Mouse (Mus musculus) limb, embryonic 13.5 days (tissue): ENCODE results near the gene Mast4. TPM values are rescaled to one million over a fixed set of nuclear protein-coding genes. Genes with fewer than 3 reads are reported as not detected.

Experiments used
- ATAC-seq: fragments of 200-750 bp; cut with Nextera tagmentation; 2 replicates; pipeline ENCODE4 v1.8.0; 2017; ENCODE audit warnings: low read depth, moderate number of reproducible peaks, moderate TSS enrichment; ENCODE audit not compliant: low FRiP score
- H3K27ac ChIP-seq: fragments of 300-500 bp; sonication (generic); 2 replicates; pipeline ENCODE4 v1.5.1; 2015; ENCODE audit warnings: inconsistent platforms, mild to moderate bottlenecking, moderate library complexity
- H3K27me3 ChIP-seq: fragments of 300-500 bp; sonication (generic); 2 replicates; pipeline ENCODE4 v1.6.1; 2015; ENCODE audit warnings: mild to moderate bottlenecking, inconsistent platforms
- H3K36me3 ChIP-seq: fragments of 300-500 bp; sonication (generic); 2 replicates; pipeline ENCODE4 v1.6.1; 2015; ENCODE audit warnings: inconsistent platforms, mild to moderate bottlenecking, moderate library complexity
- H3K4me1 ChIP-seq: fragments of 300-500 bp; sonication (generic); 2 replicates; pipeline ENCODE4 v1.6.1; 2015; ENCODE audit warnings: inconsistent platforms
- H3K4me2 ChIP-seq: fragments of 300-500 bp; sonication (generic); replicated peaks from 2 replicates; pipeline ENCODE4 v1.6.1; 2015; ENCODE audit warnings: inconsistent platforms, mild to moderate bottlenecking, moderate library complexity
- H3K4me3 ChIP-seq: fragments of 300-500 bp; sonication (generic); 2 replicates; pipeline ENCODE4 v1.5.1; 2015; ENCODE audit warnings: moderate library complexity, mild to moderate bottlenecking, inconsistent platforms
- H3K9ac ChIP-seq: fragments of 300-500 bp; sonication (generic); 2 replicates; pipeline ENCODE4 v1.6.1; 2015; ENCODE audit warnings: mild to moderate bottlenecking, inconsistent platforms
- H3K9me3 ChIP-seq: fragments of 300-500 bp; sonication (generic); 2 replicates; pipeline ENCODE4 v1.6.1; 2016; ENCODE audit warnings: inconsistent platforms
- WGBS: fragments of 180-500 bp; shearing (Covaris S2); methylation state at CpG from one replicate; pipeline ENCODE4 v1.1.7; 2015; 5-methylcytosine and 5-hydroxymethylcytosine counted together
- polyA plus RNA-seq: library from polyadenylated mRNA; unstranded; fragments of >200 nt; fragmentation: Nextera tagmentation; extraction: Ambion mirVana; gene quantifications from 2 replicates; pipeline ENCODE4 v1.2.1, GENCODE M21; 2015

Mast4 gene
- polyA plus RNA-seq, 1 experiment from 2014 or later, result 23.2 TPM

DNA sequence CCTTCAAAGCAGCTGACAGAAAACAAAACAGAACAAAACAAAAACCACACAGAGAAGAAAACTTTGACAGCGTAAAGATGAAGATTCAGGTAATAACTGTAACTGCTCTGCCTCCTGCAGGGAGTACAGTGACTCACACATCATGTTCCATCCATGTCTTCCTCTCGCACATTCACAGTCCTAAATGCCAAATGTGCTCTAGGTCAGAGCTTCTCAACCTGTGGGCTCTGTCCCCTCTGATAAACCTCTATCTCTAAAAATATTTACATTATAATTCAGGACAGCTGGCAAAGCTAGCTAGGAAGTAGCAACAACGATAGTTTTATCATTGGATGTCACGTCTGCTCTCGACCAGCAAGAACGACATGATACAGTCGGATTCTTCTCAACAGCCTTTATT, 517.6 kb downstream of the Mast4 start:
- 0 out of 2 replicates have a peak, but pooled peaks cover 4% of the 10 kb centered on the region for H3K27me3 ChIP-seq
- 93% methylated on average over 7 of the region's 7 CpGs for WGBS

DNA sequence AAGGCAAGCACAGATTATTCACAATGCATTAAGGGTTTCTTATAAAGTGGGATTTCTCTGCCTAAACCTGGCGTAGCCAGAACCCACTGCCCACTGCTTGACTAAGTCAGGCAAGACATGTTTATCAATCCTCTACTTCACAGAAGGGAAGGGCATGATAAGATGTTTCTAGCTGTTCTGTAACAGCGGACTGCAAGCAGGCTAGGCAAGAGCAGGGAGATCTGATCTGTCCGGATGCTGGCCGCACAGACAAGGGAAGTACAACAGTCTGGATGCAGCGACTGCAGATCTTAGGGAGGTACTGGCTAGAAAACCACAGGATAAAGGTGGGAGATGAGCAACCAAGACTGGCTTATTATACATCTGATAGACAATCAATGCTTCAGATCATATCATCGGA, 519.1 kb downstream of the Mast4 start:
- H3K9ac ChIP-seq, result no peak overlapping the region
- no peaks in the 10 kb centered on the region for H3K36me3 ChIP-seq
- H3K27me3 ChIP-seq, result 0 out of 2 replicates have a peak, but pooled peaks cover 4% of the 10 kb centered on the region
- no peak for ATAC-seq
- no peaks in the 10 kb centered on the region for H3K9me3 ChIP-seq
- H3K4me3 ChIP-seq, result no peak overlapping the region
- H3K4me1 ChIP-seq, result peaks cover 16% of the 10 kb centered on the region
- H3K27ac ChIP-seq, result no peak overlapping the region
- 91% methylated on average over 6 of the region's 6 CpGs for WGBS
- H3K4me2 ChIP-seq, result no peak overlapping the region

More for the DNA sequence above, 517.6 kb downstream of the Mast4 start:
- no peak overlapping the region for H3K4me2 ChIP-seq
- no peaks in the 10 kb centered on the region for H3K9me3 ChIP-seq
- H3K9ac ChIP-seq, result no peak overlapping the region
- no peak overlapping the region for H3K4me3 ChIP-seq
- H3K4me1 ChIP-seq, result peaks cover 3% of the 10 kb centered on the region; the same call in 1 of the 2 replicates
- no peak overlapping the region for H3K27ac ChIP-seq
- ATAC-seq, result no peak
- H3K36me3 ChIP-seq, result no peaks in the 10 kb centered on the region

DNA sequence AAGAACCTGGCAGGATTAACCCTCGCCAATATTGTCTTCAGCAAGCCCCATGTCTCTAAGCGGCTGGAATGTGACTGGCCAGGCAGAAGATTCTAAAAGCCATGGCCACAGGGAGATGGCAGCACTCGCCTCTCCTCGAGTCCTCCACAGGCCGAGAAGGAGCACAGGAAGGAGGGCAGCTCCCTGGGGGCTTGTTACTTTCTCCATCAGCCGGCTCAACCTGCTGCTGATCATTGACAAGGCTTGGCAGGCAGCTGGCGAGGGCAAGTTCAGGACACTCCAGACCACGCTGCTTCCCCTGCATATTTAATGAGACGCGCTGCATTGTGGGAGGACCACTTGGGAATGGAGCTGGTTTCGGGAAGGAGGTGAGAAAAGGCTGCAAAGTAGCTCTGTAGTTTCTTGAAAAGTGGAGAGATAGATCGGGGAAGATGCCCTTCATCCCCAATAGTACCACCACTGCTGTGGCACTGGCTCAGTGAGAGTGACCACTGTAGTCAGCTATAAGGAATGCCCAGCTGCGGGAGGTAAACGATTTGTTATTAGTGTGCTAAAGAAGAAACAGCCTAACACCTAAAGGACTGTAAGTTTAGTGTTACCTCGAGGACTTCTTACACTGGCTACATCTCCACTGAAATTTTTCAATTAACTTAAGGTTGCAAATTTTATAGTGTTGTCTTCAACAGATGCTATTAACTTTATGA, 523.0 kb downstream of the Mast4 start:
- Histone ChIP-seq H3K4me2 (peak overlapping the region; percentile 60), H3K4me3 (peak overlapping the region; percentile 30), H3K9me3 (no peaks in the 10 kb centered on the region), H3K27ac (no peak overlapping the region), H3K36me3 (no peaks in the 10 kb centered on the region), H3K27me3 (0 out of 2 replicates have a peak, but pooled peaks cover 4% of the 10 kb centered on the region), H3K4me1 (peaks cover 16% of the 10 kb centered on the region), H3K9ac (0 out of 2 replicates have a peak overlapping the region, but pooled peaks have one; percentile 9)
- 2% methylated on average over 15 of the region's 15 CpGs for WGBS
- peak; percentile 61; the same call in 1 of the 2 replicates for ATAC-seq

DNA sequence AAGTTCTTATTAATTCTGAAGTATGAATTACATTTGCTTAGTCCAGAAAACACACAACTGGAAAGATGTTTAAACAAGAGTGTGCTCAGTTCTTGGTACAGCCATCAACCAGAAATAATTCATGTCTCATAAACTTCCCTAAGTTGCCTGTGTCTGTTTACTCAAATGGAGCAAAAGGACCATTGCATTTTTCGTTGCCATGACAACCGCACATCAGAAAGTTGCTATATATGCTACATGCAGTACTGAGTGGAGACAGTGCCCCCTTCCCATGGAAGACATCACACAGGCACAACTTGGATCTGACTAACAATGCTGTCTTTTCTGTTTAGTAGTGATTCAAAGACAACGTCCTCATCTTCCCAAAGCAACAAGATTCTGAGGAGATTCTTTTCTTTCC, 527.6 kb downstream of the Mast4 start:
- Histone ChIP-seq H3K9ac (no peak overlapping the region), H3K4me3 (no peak overlapping the region), H3K9me3 (no peaks in the 10 kb centered on the region), H3K27ac (no peak overlapping the region), H3K4me2 (no peak overlapping the region), H3K4me1 (peaks cover 22% of the 10 kb centered on the region), H3K27me3 (no peaks in the 10 kb centered on the region), H3K36me3 (no peaks in the 10 kb centered on the region)
- no peak for ATAC-seq
- WGBS, result 87% methylated on average over 3 of the region's 3 CpGs

DNA sequence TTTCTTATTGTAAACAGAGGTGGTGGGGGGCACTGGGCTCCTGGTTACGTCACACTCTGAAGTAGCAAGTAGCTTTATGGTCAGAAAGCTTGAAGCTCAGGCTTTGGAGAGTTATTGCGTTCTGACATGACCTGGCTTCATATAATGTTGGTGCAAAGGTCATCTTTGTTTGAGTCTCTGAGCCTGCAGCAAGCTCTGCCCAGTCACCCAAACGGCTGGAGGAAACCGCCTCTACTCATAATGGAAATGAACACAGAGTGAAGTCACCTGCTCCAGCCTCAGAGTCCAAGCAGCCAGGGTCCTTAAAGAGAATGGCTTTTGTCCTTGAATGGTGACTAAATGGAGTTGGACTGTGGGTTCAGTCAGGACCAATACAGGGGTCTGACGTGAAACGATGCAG, 529.1 kb downstream of the Mast4 start:
- Histone ChIP-seq H3K9ac (no peak overlapping the region), H3K4me2 (no peak overlapping the region), H3K27me3 (no peaks in the 10 kb centered on the region), H3K36me3 (no peaks in the 10 kb centered on the region), H3K9me3 (no peaks in the 10 kb centered on the region), H3K27ac (no peak overlapping the region), H3K4me1 (peaks cover 9% of the 10 kb centered on the region), H3K4me3 (no peak overlapping the region)
- WGBS, result 80% methylated on average over 6 of the region's 6 CpGs
- no peak for ATAC-seq

DNA sequence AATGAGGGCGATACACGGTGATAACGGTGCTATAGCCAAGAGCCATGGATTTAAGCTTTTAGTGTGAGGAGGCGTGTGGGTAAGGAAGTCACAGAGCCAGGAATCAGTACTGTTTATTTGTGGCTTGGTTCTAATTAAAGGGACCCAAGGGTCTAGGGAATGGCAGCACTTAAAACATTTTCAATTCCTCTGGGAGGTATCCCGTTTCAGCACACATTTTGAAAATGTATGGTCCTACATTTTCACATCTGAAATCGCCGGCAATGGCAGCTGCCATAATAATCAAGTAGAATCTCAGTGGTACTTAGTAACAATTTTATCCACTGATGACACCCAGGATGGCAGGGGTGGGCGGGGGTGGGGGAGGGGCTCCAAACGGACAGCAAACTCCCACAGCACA, 531.1 kb downstream of the Mast4 start:
- 66% methylated on average over 9 of the region's 9 CpGs for WGBS
- Histone ChIP-seq H3K27ac (no peak overlapping the region), H3K4me1 (peaks cover 9% of the 10 kb centered on the region), H3K27me3 (no peaks in the 10 kb centered on the region), H3K9ac (no peak overlapping the region), H3K4me2 (no peak overlapping the region), H3K4me3 (no peak overlapping the region), H3K36me3 (no peaks in the 10 kb centered on the region), H3K9me3 (no peaks in the 10 kb centered on the region)
- ATAC-seq, result no peak; the same call in 1 of the 2 replicates

DNA sequence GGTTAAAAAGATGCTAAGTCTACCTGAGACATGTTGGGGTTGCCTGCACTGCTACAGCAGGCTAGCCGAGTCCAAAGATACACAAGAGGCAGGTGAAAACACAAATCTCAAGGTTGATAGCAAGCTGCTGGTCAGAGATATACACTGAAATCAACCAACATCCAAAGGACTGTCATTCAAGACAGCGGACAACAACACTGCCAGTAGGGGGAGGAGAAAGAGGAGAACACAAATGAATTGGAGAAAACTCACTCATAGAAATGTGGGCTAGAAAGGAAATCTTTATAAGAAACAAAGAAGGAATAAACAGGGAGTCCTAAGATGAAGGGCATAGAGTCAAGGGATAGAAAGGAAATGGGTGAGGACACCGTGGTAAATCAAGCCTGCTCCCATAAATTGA, 542.1 kb downstream of the Mast4 start:
- H3K4me3 ChIP-seq, result no peak overlapping the region
- no peak for ATAC-seq
- WGBS, result 95% methylated on average over 3 of the region's 3 CpGs
- no peak overlapping the region for H3K27ac ChIP-seq
- no peak overlapping the region for H3K9ac ChIP-seq
- H3K4me1 ChIP-seq, result 0 out of 2 replicates have a peak, but pooled peaks cover 4% of the 10 kb centered on the region
- no peaks in the 10 kb centered on the region for H3K9me3 ChIP-seq
- 0 out of 2 replicates have a peak, but pooled peaks cover 2% of the 10 kb centered on the region for H3K27me3 ChIP-seq
- H3K4me2 ChIP-seq, result no peak overlapping the region
- H3K36me3 ChIP-seq, result peaks cover 26% of the 10 kb centered on the region

DNA sequence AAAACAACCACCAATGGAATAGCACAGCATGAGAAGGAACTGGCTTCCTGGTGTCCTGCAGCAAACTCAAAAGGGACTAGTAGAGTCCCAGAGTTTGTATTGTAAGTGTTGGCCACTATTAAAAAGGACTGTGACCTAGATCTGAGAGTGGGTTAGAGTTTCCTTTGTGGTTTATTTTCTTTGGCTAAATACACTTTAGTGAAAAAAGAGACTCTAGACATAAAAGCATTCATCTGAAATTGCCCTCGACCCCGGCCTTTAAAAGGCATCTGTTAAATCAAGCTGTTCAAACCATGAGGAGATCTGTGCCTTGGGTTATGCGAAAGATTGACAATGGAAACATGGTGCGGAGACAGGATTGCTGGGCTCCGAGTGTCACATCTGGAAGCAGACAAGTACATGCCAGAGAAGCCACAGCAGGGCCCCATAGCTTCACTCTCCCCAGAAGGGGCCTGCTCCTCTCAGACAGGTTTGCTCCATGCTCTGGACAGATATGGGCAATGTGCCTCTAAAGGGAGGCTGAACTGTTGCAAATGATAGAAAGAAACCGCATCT, 543.6 kb downstream of the Mast4 start:
- ATAC-seq, result no peak

DNA sequence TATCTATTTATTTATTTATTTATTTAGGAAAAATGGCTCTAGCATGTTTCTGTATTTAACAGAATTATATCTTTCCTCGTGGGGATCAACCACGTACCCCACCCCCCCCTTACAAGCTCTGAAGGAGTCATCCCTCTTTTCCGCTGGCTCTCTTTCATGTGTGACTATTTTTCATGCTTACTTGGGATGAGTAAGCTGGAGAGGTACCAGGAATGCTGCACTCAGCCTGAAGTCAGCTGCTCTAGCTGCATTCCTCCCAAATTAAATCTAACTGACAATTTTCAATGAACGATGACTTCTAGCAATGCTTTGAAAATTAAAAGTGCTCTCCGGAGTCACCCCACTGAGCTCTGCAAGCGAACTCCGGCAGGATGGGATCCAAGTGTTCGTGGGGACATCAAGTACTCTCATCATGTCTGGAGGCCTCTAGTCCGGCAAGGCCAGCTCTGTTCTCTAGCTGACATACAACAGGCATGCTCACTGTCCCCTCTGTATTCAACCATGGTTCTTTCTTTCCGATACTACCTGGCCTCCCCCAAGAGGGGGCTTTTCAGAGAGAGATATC, 547.5 kb downstream of the Mast4 start:
- H3K4me1 ChIP-seq, result 0 out of 2 replicates have a peak, but pooled peaks cover 4% of the 10 kb centered on the region
- 91% methylated on average over 10 of the region's 10 CpGs for WGBS
- H3K36me3 ChIP-seq, result peaks cover 26% of the 10 kb centered on the region
- H3K27ac ChIP-seq, result no peak overlapping the region
- no peak overlapping the region for H3K4me2 ChIP-seq
- no peaks in the 10 kb centered on the region for H3K9me3 ChIP-seq
- no peak for ATAC-seq
- H3K27me3 ChIP-seq, result no peaks in the 10 kb centered on the region
- H3K4me3 ChIP-seq, result no peak overlapping the region
- no peak overlapping the region for H3K9ac ChIP-seq

More for the DNA sequence above, 543.6 kb downstream of the Mast4 start:
- H3K27me3 ChIP-seq, result no peaks in the 10 kb centered on the region
- H3K36me3 ChIP-seq, result peaks cover 24% of the 10 kb centered on the region
- no peak overlapping the region for H3K4me3 ChIP-seq
- 0 out of 2 replicates have a peak, but pooled peaks cover 4% of the 10 kb centered on the region for H3K4me1 ChIP-seq
- WGBS, result 68% methylated on average over 6 of the region's 6 CpGs
- no peaks in the 10 kb centered on the region for H3K9me3 ChIP-seq
- no peak overlapping the region for H3K9ac ChIP-seq
- H3K4me2 ChIP-seq, result no peak overlapping the region
- no peak overlapping the region for H3K27ac ChIP-seq

DNA sequence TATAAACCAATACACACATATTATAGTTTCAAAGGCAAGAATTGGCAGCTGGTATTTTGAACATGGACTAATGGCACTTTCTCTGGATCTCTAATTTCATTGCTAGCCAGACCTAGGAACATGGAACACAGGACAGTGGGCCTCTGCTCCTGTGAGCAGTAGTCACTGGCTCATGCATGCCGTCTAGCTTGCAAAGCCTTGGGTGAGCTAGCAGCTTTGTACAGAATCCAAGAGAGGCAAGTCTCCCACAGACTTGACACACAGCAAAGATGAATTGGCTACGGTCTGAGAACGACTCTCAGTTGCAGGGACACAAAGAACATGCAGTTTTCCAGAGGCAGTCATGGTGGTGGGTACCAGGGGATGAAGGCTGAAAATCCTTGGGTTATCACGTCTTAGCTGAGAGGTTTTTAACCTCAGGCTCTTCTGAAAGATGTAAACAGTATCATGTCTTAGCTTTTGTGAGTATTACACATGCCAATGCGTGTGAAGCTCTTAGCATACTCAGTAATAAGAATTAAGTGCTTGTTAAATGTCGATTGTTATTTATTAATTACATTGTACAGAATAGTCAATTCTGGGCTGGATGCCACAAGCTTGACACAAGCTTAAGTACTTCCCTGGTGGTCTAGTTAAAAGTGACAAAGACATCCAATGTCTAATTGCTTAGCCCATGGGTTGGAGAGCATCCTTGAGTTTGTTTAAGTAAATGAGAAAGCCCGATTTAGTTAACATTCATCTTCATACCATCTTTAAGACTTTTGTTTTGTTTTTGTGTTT, 550.6 kb downstream of the Mast4 start:
- H3K9ac ChIP-seq, result no peak overlapping the region
- no peaks in the 10 kb centered on the region for H3K27me3 ChIP-seq
- no peaks in the 10 kb centered on the region for H3K4me1 ChIP-seq
- H3K4me3 ChIP-seq, result no peak overlapping the region
- 86% methylated on average over 7 of the region's 7 CpGs for WGBS
- ATAC-seq, result no peak
- no peak overlapping the region for H3K4me2 ChIP-seq
- H3K9me3 ChIP-seq, result no peaks in the 10 kb centered on the region
- peaks cover 36% of the 10 kb centered on the region for H3K36me3 ChIP-seq
- no peak overlapping the region for H3K27ac ChIP-seq

DNA sequence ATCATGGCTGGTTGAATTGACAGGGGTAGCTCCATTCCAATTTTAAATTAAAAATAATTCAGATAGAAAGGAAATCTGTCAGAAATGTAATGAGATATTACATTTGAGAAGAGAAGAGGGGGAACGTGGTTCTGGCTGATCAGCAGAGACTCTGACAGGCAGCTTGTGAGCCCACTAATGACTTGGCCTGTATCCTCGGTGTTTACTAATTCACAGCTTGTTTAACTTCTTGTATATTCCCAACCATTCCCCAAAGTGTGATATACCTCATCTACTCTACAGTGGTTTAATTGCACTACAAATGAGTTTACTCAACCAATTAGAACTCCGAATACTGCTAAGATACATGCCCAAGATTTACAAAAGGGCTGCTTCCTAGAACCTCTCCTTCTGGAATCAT, 555.0 kb downstream of the Mast4 start:
- Histone ChIP-seq H3K9ac (no peak overlapping the region), H3K4me1 (peaks cover 4% of the 10 kb centered on the region; the same call in 1 of the 2 replicates), H3K9me3 (no peaks in the 10 kb centered on the region), H3K27me3 (no peaks in the 10 kb centered on the region), H3K27ac (no peak overlapping the region), H3K4me2 (no peak overlapping the region), H3K36me3 (peaks cover 30% of the 10 kb centered on the region), H3K4me3 (no peak overlapping the region)
- WGBS, result 77% methylated on average over 3 of the region's 3 CpGs
- no peak for ATAC-seq

DNA sequence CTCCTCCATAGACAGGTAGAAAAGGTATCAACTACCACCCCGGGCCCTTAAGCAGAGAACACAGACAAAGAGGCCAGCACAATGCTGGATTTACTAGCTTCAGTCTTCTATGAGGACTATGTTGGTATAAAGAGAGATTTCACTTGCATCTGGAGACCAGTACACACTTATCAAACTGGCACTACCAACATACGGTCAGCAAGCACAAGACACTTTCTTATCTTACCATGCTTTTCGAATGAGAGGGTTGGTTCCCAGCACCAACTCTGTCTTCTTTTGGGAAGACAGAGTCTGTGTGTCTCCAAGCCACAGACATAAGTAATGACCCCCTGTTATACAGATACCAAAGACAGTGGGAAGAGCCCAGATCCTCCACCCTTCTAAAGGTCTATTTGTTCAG, 555.4 kb downstream of the Mast4 start:
- no peak overlapping the region for H3K4me3 ChIP-seq
- peaks cover 4% of the 10 kb centered on the region; the same call in 1 of the 2 replicates for H3K4me1 ChIP-seq
- WGBS, result 99% methylated on average over 3 of the region's 3 CpGs
- no peaks in the 10 kb centered on the region for H3K27me3 ChIP-seq
- no peak overlapping the region for H3K4me2 ChIP-seq
- peaks cover 34% of the 10 kb centered on the region for H3K36me3 ChIP-seq
- no peak for ATAC-seq
- no peak overlapping the region for H3K9ac ChIP-seq
- no peaks in the 10 kb centered on the region for H3K9me3 ChIP-seq
- no peak overlapping the region for H3K27ac ChIP-seq
